Mouse (Mus musculus) heart, embryonic 10.5 days (tissue): ENCODE data around the gene Odc1. TPM values are rescaled to one million over a fixed set of nuclear protein-coding genes. Genes with fewer than 3 reads are reported as not detected.

Source experiments
- DNase-seq: peaks from one replicate; pipeline ENCODE4 v3.0.0-alpha.2; 2017; ENCODE audit warnings: low spot score
- H3K27ac ChIP-seq: fragments of 300-500 bp; sonication (generic); 2 replicates; pipeline ENCODE4 v1.5.1; 2016; ENCODE audit warnings: mild to moderate bottlenecking
- H3K27me3 ChIP-seq: fragments of 300-500 bp; sonication (generic); 2 replicates; pipeline ENCODE4 v1.6.1; 2016; ENCODE audit warnings: mild to moderate bottlenecking; ENCODE audit not compliant: poor library complexity, insufficient read depth, severe bottlenecking
- H3K36me3 ChIP-seq: fragments of 300-500 bp; sonication (generic); 2 replicates; pipeline ENCODE4 v1.6.1; 2016; ENCODE audit warnings: mild to moderate bottlenecking, moderate library complexity
- H3K4me1 ChIP-seq: fragments of 300-500 bp; sonication (generic); 2 replicates; pipeline ENCODE4 v1.6.1; 2016; ENCODE audit warnings: mild to moderate bottlenecking
- H3K4me3 ChIP-seq: fragments of 300-500 bp; sonication (generic); 2 replicates; pipeline ENCODE4 v1.5.1; 2016; ENCODE audit warnings: mild to moderate bottlenecking, moderate library complexity
- H3K9me3 ChIP-seq: fragments of 300-500 bp; sonication (generic); 2 replicates; pipeline ENCODE4 v1.6.1; 2016; ENCODE audit warnings: mild to moderate bottlenecking, moderate library complexity
- WGBS: fragments of 180-500 bp; shearing (Covaris S2); methylation state at CpG from one replicate; pipeline ENCODE4 v1.1.7; 2016; 5-methylcytosine and 5-hydroxymethylcytosine counted together
- polyA plus RNA-seq: library from polyadenylated mRNA; unstranded; fragments of >200 nt; fragmentation: Nextera tagmentation; extraction: Ambion mirVana; gene quantifications from 2 replicates; pipeline ENCODE4 v1.2.1, GENCODE M21; 2016

Gene Odc1
- polyA plus RNA-seq, 1 experiment from 2014 or later: 235 TPM

GRCm38 (mm10) chr12:17578601-17579000 is 34.0 kb downstream of the Odc1 start:
- H3K4me3 ChIP-seq: no peak overlapping the region
- peaks cover 13% of the 10 kb centered on the region; the same call in 1 of the 2 replicates for H3K27me3 ChIP-seq
- no peaks in the 10 kb centered on the region for H3K36me3 ChIP-seq
- DNase-seq: no peak
- peaks cover 4% of the 10 kb centered on the region for H3K4me1 ChIP-seq
- 42% methylated on average over 4 of the region's 4 CpGs for WGBS
- no peaks in the 10 kb centered on the region for H3K9me3 ChIP-seq
- no peak overlapping the region for H3K27ac ChIP-seq

DNA sequence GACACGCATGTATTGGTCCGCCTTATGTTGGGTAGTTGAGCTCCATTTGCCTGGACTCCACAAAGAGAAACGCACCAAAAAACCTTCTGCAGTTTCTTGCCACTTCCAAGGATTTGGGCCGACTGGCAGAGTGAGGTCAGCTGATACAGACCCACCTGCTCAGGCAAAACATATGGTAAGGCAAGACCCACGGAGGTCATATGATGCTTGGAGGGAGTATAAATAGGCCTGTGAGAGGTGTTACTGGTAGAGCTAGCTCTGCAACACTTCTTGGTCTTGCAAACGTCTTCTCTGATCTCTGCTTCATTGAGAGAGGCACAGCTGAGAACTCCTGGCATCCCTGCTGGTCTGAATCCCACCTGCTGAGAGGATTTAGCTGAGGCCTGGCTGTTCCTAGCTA is 36.4 kb downstream of the Odc1 start:
- peak; percentile 61 for DNase-seq
- no peak overlapping the region for H3K27ac ChIP-seq
- H3K27me3 ChIP-seq: peaks cover 13% of the 10 kb centered on the region; the same call in 1 of the 2 replicates
- no peaks in the 10 kb centered on the region for H3K9me3 ChIP-seq
- WGBS: 58% methylated on average over 6 of the region's 6 CpGs
- H3K36me3 ChIP-seq: no peaks in the 10 kb centered on the region
- peaks cover 4% of the 10 kb centered on the region for H3K4me1 ChIP-seq
- no peak overlapping the region for H3K4me3 ChIP-seq

GRCm38 (mm10) chr12:17582406-17582805 is 37.8 kb downstream of the Odc1 start:
- no peaks in the 10 kb centered on the region for H3K36me3 ChIP-seq
- peaks cover 13% of the 10 kb centered on the region; the same call in 1 of the 2 replicates for H3K27me3 ChIP-seq
- H3K9me3 ChIP-seq: no peaks in the 10 kb centered on the region
- H3K4me3 ChIP-seq: no peak overlapping the region
- WGBS: 90% methylated on average over 4 of the region's 4 CpGs
- no peak overlapping the region for H3K27ac ChIP-seq
- no peaks in the 10 kb centered on the region for H3K4me1 ChIP-seq
- peak; percentile 60 for DNase-seq

DNA sequence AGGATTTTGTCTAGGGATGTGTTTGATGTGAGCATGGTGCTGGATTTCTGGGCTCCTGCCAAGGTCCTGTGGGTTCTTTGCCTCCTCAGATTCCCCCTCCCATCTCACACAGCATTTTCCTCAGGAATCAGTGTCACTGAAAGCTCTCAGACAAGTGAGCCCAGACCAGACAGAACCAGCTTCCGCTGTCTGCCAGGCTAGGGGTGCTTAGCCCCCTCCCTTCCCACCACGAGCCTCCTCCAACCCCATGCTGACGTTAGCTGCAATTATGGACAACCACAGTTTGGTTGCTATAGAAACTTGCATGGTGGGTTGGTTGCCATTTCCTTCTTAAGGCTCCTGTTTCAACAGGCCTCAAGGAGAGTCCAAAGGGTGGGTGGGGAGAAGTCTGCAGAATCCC is 39.3 kb downstream of the Odc1 start:
- peak; percentile 64 for DNase-seq
- Histone ChIP-seq H3K4me1 (no peaks in the 10 kb centered on the region), H3K4me3 (no peak overlapping the region), H3K36me3 (no peaks in the 10 kb centered on the region), H3K27ac (no peak overlapping the region), H3K27me3 (peaks cover 6% of the 10 kb centered on the region; the same call in 1 of the 2 replicates), H3K9me3 (no peaks in the 10 kb centered on the region)
- WGBS: 52% methylated on average over 3 of the region's 3 CpGs

GRCm38 (mm10) chr12:17586011-17586410 is 41.4 kb downstream of the Odc1 start:
- Histone ChIP-seq H3K36me3 (no peaks in the 10 kb centered on the region), H3K9me3 (no peaks in the 10 kb centered on the region), H3K27me3 (no peaks in the 10 kb centered on the region), H3K4me1 (no peaks in the 10 kb centered on the region), H3K4me3 (no peak overlapping the region), H3K27ac (no peak overlapping the region)
- 77% methylated on average over 3 of the region's 3 CpGs for WGBS
- DNase-seq: peak; percentile 55

DNA sequence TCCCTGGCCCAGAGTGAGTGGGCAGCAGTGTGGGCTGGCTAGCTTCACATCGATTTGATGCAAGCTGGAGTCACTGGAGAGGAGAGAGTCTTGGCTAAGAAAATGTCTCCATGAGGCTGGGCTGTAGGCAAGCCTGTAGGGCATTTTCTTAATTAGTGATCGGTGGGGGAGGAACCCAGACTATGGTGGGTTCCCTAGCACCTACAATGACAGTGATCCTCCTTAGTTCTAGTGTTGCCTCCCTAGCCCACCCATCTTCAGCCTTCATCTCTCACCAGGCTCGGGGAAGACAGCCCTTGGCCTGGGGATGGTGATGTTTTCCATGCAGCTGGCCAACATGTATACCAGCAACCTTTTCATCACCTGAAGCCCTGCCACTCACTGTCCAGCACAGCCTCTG is 43.8 kb downstream of the Odc1 start:
- WGBS: 83% methylated on average over 3 of the region's 3 CpGs

GRCm38 (mm10) chr12:17588906-17589612 is 44.5 kb downstream of the Odc1 start:
- WGBS: 84% methylated on average over 7 of the region's 7 CpGs
- no peak overlapping the region for H3K27ac ChIP-seq
- no peak overlapping the region for H3K4me3 ChIP-seq
- no peaks in the 10 kb centered on the region for H3K36me3 ChIP-seq
- no peaks in the 10 kb centered on the region for H3K4me1 ChIP-seq
- H3K27me3 ChIP-seq: no peaks in the 10 kb centered on the region
- no peak for DNase-seq
- no peaks in the 10 kb centered on the region for H3K9me3 ChIP-seq

More for the DNA sequence above, 43.8 kb downstream of the Odc1 start:
- no peaks in the 10 kb centered on the region for H3K27me3 ChIP-seq
- H3K27ac ChIP-seq: no peak overlapping the region
- H3K9me3 ChIP-seq: no peaks in the 10 kb centered on the region
- peak; percentile 52 for DNase-seq
- no peaks in the 10 kb centered on the region for H3K4me1 ChIP-seq
- H3K4me3 ChIP-seq: no peak overlapping the region
- no peaks in the 10 kb centered on the region for H3K36me3 ChIP-seq

GRCm38 (mm10) chr12:17591249-17591648 is 46.7 kb downstream of the Odc1 start:
- WGBS: 80% methylated on average over 4 of the region's 4 CpGs
- no peak for DNase-seq
- Histone ChIP-seq H3K4me3 (no peak overlapping the region), H3K36me3 (no peaks in the 10 kb centered on the region), H3K9me3 (no peaks in the 10 kb centered on the region), H3K27ac (no peak overlapping the region), H3K4me1 (no peaks in the 10 kb centered on the region), H3K27me3 (no peaks in the 10 kb centered on the region)

DNA sequence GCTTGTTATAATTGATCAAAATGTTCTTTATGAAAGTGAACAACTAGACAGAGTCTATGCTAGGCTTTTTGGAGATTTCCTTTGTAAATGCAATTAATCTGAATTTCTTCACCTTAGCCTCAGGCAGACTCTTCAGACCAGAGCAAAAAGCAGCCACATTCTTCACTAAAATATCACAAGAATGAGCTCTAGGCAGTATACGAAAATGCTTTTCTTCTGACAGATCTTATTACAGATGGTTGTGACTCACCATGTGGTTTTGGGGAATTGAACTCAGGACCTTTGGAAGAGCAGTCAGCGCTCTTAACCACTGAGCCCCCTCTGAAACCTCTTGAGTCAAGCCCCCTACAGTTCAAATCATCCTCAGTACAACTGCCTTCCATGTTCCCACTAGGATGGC is 49.4 kb downstream of the Odc1 start:
- Histone ChIP-seq H3K4me3 (no peak overlapping the region), H3K4me1 (no peaks in the 10 kb centered on the region), H3K36me3 (no peaks in the 10 kb centered on the region), H3K27me3 (no peaks in the 10 kb centered on the region), H3K27ac (no peak overlapping the region), H3K9me3 (no peaks in the 10 kb centered on the region)
- 86% methylated on average over 2 of the region's 2 CpGs for WGBS
- no peak for DNase-seq

DNA sequence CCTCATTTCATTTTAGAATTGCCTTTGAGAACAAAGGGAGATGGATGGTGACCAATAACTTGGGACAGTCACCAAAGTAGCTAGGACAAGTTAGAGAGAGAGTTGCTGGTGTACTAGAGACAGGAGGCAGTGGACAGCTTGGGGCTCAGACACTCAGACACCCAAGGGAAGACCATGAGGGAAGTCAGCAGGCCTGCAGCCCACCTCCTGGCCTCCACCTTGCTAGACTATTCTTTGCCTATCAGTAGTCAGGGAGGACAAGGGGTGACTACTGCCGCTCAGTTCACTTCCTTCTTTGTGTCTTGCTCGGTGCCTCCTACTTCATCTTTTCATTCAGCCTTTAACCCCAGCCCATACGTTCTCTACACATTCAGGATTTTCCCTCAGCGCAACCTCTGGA is 50.1 kb downstream of the Odc1 start:
- Histone ChIP-seq H3K36me3 (no peaks in the 10 kb centered on the region), H3K9me3 (no peaks in the 10 kb centered on the region), H3K27ac (no peak overlapping the region), H3K4me1 (no peaks in the 10 kb centered on the region), H3K4me3 (no peak overlapping the region), H3K27me3 (no peaks in the 10 kb centered on the region)
- peak; percentile 64 for DNase-seq
- WGBS: 87% methylated on average over 4 of the region's 4 CpGs

DNA sequence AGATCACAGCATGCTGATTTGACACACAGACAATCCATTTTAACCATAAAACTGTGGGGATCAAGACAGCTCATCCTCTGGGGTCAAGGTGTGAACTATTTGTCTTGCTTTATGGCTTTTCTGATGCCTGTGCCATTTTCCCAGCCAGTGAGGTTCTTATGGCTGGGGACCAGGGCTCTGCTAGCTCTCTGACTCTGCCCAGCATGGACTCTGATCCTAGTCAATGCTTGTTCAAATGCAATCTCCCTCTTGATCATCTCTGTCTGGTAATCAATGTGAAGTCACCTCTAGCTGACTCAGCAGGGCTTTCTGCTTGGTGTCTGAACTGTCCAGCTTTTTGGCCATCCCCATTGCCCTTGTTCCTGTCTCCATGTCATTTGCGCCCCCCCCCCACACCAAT is 50.6 kb downstream of the Odc1 start:
- Histone ChIP-seq H3K36me3 (no peaks in the 10 kb centered on the region), H3K27me3 (no peaks in the 10 kb centered on the region), H3K9me3 (no peaks in the 10 kb centered on the region), H3K4me3 (no peak overlapping the region), H3K4me1 (no peaks in the 10 kb centered on the region), H3K27ac (no peak overlapping the region)
- peak; percentile 53 for DNase-seq
- WGBS: 91% methylated on average over 1 of the region's 1 CpGs
